Mouse (Mus musculus) lung, postnatal 25 days (tissue): ENCODE measurements at regions not wholly inside any gene's neighbourhood (a gene's known extent, or its start where the extent isn't known, plus 50 kb on each side); places are given as distances from the start of the nearest gene placed in this dataset.
A peak's percentile ranks its signal among the peaks of the same experiment; 100 is the strongest.
"Not testable (repeated sequence)": the region's sequence is repeated elsewhere in the genome, so short reads cannot be mapped to it uniquely, and the experiment has no call there.

Source experiments
- DNase-seq: peaks from one replicate; pipeline ENCODE4 v3.0.0; 2022; ENCODE audit warnings: low spot score

GRCm38 (mm10) chr16:65629186-65629585 is 66.7 kb upstream of the Chmp2b start:
- peak; percentile 68 for DNase-seq

DNA sequence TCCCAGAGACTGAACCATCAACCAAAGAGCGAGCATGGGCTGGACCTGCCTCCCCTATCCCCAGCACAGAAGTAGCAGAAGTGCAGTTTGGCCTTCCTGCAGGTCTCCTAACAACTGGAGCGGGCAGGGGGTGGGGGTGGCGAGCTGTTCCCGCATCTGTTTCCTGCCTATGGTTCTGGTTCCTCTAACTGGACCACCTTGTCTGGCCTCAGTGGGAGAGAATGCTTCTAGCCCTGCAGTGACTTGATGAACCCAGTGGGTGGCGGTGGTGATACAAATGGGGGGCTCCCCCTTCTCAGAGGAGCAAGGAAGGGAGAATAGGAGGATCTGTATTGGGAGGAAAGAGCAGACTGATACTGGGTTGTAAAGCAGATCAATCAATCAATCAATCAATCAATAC is 69.2 kb upstream of the Chmp2b start:
- no peak for DNase-seq

GRCm38 (mm10) chr16:65646741-65647140 is 84.2 kb upstream of the Chmp2b start:
- not testable (repeated sequence) for DNase-seq

- DNase-seq = no peak
Measured at GRCm38 (mm10) chr16:65649061-65649460, 86.5 kb upstream of the Chmp2b start.

DNA sequence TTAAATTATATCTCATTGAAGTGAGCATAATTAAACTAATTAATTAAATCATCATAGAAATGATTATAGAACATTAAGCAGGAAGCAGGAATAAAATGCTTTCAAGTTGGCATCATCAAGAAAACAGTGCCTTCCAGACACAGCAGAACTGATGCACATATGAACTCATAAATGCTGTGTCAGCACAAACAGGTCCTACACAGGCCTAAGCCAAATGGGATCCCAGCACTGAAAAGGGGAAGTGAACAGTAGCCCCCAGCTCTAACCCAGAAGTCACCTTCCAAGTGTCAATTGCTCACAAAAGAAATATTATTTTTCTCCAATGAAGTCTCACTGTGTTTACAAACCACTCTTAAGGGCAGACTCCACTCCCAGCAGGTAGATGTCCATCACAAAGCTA is 93.0 kb upstream of the Chmp2b start:
- DNase-seq = no peak

- no peak for DNase-seq
Measured at GRCm38 (mm10) chr16:65657829-65658228, 95.3 kb upstream of the Chmp2b start.

GRCm38 (mm10) chr16:65664787-65665186 is 102.3 kb upstream of the Chmp2b start:
- DNase-seq = peak; percentile 4

- DNase-seq = no peak
Measured at GRCm38 (mm10) chr16:65672116-65672515, 109.6 kb upstream of the Chmp2b start.

DNA sequence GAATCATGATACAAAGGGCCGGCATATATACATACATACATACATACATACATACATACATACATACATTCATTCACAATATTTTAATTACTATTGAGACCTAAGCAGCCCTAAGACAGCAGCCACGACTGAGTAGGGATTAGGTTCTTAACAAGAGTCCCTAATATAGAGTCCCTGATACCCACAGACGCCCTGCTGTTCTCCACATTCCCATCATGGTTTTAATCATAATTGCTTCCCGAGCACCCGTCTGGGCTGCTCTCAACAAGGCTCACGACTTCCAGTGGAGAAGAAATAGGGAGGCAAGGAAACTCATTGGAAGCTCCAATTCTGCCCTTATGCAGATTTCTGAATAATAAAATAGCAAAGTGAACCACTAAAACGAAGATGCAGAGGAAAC is 120.6 kb upstream of the Chmp2b start:
- DNase-seq = no peak

- DNase-seq = no peak
Measured at GRCm38 (mm10) chr16:65683703-65684320, 121.3 kb upstream of the Chmp2b start.

- DNase-seq = no peak
Measured at GRCm38 (mm10) chr16:65693626-65694025, 121.4 kb upstream of the Vgll3 start.

- DNase-seq = no peak
Measured at GRCm38 (mm10) chr16:65715631-65716030, 99.4 kb upstream of the Vgll3 start.

DNA sequence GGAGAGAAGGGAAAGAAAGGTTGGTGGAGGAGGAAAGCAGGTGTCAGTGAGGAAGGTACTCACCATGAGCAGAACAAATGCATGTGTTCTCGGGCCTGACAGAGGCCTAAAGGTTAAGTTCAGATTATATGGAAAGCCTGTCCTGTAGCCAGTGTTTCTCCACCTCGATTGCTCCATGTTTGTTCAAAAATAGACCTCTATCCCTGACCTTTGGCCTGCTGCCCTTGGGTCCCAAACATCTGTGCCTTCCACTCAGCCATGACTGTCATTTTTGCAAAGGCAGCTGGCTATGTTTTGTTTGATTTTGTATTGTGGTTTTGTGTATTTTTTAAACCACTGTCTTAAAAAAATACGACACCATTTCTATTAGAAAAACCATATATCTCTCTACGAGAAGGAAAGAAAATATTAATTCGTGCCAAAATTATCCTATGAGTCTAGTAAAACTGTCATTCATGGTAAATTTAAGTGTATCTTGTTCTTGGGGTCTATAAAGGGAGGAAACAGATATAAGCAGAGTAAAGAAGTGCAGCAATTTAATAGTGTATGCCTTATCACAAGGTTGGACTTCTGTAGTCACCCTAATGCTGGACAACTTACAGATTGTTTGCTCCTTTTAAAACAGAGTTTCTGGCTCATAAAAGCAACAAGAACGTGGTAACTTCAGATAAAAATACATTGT is 96.1 kb upstream of the Vgll3 start:
- no peak for DNase-seq

GRCm38 (mm10) chr16:65720953-65721352 is 94.1 kb upstream of the Vgll3 start:
- no peak for DNase-seq

DNA sequence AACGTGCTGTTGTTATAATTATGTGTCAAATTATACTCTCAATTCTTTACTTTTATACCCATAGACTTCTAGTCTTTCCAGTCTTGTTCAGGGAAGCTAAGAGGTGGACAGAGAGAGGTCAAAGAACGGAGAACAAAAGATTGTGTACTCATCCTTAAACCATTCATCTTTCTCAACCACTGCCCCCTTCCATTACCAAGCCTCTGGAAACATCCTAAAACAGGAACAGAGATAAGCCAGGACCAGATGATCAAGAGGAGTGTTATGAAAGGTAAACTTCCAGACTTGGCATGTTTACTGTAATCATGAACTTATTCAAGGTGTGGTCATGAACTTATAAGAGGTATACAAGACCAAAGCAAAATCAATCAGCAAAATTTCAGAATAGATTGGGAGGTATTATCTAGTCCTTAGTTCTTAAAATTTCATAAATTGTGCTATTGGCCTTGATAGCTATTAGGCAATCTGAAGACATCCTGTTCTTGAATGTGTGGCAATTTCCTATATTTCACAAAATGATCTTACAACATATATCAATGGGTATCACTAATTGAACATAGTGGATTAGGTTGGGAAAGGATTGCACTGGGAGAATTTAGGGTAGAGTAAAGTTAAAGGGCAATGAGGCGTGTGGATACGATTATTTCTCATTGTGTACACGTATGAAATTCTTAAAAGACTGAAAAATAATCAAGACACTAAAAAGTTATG is 89.3 kb upstream of the Vgll3 start:
- DNase-seq = no peak

GRCm38 (mm10) chr16:65726289-65726688 is 88.8 kb upstream of the Vgll3 start:
- no peak for DNase-seq

- DNase-seq = no peak
Measured at GRCm38 (mm10) chr16:65729322-65729721, 85.7 kb upstream of the Vgll3 start.

GRCm38 (mm10) chr16:65739652-65740051 is 75.4 kb upstream of the Vgll3 start:
- no peak for DNase-seq

DNA sequence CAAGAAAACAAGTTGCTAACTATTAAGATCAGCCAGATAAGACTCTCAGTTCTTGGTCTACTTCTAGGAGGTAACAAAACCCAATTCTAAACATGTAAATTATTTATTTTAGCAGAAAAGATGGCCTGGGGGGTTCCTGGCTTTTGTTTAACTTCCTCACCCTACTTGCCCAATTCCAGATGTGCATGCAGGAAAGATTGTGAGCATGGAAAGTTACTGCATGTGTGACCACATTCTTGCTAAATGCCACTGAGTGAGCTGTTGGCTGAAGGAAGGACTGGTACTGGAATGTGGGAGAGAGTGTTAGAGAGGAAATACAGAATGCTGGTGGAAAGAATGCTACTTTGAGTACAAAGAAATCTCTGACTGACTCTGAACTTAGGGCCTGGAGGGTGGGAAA is 72.1 kb upstream of the Vgll3 start:
- DNase-seq = no peak

DNA sequence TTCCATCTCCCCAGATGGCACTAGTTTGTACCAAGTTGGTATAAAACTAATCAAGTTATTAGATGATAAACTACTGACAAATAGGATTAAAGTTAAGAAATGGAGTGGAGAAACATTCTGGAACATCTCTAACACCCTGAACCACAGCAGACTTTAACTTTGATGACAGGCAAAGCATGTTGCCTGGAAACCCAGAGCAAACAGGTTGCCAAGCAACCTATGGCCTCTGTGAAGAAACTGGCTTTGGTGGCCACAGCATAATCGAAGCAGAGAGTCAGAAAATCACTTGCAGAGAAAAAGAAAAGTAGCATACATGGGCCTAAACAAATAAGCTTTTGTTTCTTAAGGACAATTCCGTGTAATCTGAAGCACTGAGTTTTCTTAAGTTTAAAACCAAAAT is 59.4 kb upstream of the Vgll3 start:
- DNase-seq = no peak
